Mouse (Mus musculus) layer of hippocampus, postnatal 36 days (tissue): ENCODE measurements around the gene Cnot6. TPM values are rescaled to one million over a fixed set of nuclear protein-coding genes. Genes with fewer than 3 reads are reported as not detected.

Source experiments
- DNase-seq, 2 experiments: peaks; one replicate each; pipeline ENCODE4 v3.0.0; 2022
- total RNA-seq, 2 experiments: library from RNA; stranded (reverse); gene quantifications; 2 replicates each; pipeline ENCODE4 v1.2.3; 2021

Cnot6 gene
- total RNA-seq, 2 experiments from 2014 or later: 49.4 to 55.8 TPM

GRCm38 (mm10) chr11:49654651-49655050 lies 57.9 kb downstream of the Cnot6 start:
- no peak for DNase-seq

DNA sequence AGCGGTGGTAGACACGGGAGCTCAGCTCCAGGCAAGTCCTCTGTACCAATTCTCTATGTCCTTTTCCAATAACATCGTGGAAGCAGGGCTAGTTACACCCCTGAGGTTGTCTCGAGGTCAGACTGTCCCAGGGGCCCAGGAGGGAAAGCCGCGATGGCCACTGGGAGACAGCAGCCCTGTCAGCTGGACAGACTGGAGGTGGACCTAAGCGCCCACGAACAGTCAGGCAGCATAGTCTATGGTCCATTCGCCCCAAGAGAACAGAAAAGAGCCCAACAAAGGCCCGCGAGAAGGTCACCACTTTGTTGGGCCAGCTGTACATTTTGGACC lies 59.5 kb downstream of the Cnot6 start:
- no peak for DNase-seq

DNA sequence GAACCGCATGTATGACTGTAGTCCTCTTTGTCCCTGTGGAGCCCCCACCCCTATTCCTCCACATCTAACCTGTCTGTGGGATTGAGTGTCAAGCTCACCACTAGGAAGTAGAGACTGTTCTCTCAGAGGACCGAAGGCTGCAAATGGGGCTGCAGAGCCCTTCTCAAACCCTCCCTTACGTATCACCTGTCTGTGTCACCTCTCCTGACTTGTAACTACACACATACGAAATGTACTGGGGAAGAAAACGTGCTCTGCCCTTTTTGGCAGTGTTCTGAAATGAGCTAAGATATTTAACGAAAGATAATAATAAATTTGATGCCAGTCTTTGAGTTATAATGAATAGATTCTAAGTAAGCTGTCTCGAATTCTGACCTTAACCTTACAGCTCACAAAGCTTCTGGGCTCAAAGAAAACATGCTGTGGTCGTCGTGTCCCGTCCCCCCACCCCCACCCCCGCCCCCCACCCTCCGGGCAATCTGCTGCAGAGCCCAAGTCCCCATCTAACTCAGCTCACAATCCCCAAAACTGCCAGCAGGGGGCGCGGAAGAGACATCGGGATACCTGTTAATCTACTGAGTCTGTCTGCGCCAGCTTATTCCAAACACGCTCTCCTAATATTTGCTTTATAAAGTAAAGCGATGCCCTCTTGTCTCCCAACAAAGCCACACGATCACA lies 60.0 kb downstream of the Cnot6 start:
- DNase-seq: peak; percentile 80 to 82

GRCm38 (mm10) chr11:49651762-49652322 lies 60.7 kb downstream of the Cnot6 start:
- DNase-seq: no peak

DNA sequence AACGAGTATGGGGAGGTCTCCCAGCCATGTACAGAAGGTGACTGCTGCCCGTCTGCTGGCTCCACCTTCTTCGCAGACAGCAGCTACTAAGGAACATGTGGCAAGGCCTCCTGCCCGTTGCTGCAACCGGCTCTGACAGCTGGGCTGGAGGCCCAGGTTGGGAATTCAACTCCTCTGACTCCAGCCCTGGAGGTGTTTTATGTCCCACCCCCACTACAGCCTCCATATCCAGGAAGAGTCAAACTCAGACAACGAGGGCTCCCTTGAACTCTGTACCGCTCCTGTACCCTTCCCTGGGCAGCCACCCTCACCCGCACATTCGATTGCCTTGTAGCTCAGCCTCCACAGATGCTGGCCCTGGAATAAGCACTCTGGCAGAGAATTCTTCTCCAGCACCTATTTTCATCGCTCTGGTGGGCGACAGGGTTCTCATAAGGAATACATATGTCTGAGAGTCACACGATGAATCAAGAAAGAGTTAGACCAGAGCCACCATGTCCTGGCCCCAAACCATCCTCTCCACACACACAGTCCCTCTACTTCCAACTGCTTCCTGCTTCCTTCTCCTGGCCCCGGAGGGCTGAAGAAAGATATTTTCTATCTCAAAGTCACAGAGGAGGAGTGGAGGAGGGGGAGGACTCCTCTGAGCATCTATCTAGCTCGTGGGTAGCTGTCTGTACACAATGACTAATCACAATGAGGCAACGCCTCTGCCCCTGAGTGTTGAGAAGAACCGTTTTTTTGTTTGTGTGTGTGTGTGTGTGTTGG lies 61.3 kb downstream of the Cnot6 start:
- DNase-seq: no peak

DNA sequence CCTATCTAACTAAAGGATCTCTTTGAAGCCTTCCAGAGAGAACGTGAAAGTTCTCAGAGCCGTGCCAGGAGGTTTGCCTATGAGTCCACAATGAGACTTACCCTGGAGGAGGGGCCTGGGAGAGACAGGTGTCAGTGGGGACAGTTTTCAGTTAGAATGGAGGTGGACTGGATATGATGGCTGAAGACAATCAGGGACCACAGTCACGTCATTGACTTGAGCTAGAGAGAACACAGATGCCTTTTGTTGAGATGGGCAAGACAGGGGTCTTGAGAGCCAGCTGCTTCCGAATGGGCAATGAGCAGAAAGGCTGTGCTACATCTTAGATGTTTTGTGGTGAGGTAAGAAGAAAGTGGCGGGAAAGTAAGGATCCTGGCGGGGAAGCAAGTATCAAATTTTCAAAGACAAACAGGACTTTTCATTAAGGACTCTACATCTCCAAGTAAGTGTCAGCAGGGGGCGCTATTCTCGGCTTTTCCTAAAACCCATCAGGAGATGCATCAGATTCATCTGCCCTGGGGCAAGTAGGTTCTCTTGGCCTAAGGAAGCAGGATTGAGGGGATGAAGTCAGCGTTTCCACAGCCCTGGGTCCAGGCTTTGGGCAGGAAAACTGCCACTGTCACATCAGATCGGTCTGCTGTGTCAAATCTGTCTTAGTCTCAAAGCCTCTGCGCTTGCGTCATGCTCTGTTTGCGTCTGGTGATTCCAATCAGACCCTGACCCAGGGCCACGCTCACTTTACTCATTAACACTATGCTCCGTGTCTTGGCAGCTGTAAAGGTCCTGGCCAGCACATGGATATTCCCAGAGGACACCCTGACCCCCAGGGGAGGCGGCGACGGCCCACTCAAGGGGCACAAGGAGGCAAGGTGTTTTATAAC lies 62.2 kb downstream of the Cnot6 start:
- no peak for DNase-seq

- DNase-seq: no peak
Observed at GRCm38 (mm10) chr11:49645677-49646076, 66.8 kb downstream of the Cnot6 start.

GRCm38 (mm10) chr11:49636449-49636848 lies 76.1 kb downstream of the Cnot6 start:
- DNase-seq: no peak

GRCm38 (mm10) chr11:49635671-49636070 lies 76.9 kb downstream of the Cnot6 start:
- no peak for DNase-seq

GRCm38 (mm10) chr11:49634101-49634500 lies 78.4 kb downstream of the Cnot6 start:
- no peak for DNase-seq

DNA sequence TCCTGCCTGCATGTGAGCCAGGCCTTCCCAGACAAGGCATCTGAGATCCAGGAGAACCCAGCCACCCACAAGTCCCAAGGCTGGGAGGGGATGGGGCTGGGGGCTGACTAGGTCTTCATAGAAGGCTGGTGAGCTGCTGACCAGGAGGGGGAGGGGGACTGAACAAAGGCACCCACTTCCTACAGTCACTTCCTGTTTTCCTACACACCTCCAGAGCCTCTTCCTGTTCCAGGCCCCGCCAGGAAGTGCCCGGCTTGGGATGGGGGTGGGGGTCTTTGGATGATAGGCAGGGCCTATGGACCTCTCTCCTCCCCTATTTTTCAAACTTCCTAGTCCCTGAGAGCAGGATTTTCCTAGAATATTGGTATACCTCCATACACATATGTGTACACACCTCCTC lies 80.3 kb downstream of the Cnot6 start:
- no peak for DNase-seq

GRCm38 (mm10) chr11:49631154-49631553 lies 81.4 kb downstream of the Cnot6 start:
- no peak for DNase-seq

DNA sequence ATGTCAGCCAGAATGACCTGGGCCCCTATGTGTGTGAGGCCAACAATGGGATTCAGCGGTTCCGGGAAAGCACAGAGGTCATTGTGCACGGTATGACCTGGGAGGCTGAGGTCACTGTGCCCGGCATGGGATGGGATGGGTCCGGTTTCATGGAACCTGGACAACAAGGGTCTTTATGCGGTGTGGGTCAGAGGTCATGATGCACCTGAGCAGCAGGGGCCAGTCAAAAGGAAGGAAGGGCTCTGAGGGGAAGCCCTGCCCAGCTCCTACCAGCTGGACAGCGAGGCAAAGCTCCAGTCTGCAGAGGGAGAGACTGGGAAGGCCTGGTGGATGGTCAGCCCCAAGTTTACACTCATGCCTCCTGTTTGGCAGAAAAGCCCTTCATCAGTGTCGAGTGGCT lies 85.8 kb downstream of the Cnot6 start:
- DNase-seq: no peak

DNA sequence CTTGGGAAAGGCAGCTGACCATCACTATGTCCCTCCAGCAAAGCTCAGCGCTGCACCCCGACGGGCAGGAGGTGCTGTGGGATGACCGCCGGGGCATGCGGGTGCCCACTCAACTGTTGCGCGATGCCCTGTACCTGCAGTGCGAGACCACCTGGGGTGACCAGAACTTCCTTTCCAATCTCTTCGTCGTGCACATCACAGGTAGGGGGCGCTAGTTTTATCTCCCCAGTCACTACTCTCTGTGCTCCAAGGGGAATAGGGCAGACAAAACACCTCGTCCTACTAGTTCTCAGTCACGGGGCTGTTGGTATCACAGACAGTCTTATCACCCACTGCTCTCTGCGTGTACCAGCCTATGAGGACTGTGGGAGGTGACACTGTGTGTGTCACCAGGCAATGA lies 86.7 kb downstream of the Cnot6 start:
- DNase-seq: no peak

GRCm38 (mm10) chr11:49624156-49624555 lies 88.4 kb downstream of the Cnot6 start:
- no peak for DNase-seq

- DNase-seq: no peak
Observed at GRCm38 (mm10) chr11:49621953-49622352, 90.6 kb downstream of the Cnot6 start.

Other genes starting within 250 kb of the Cnot6 start
- not detected for gene Olfr1386, start 247.7 kb downstream of the Cnot6 start, total RNA-seq
- not detected for gene Olfr1385, start 223.7 kb downstream of the Cnot6 start, total RNA-seq
- gene Olfr1384, start 206.0 kb downstream of the Cnot6 start, total RNA-seq: not detected
- not detected for gene Olfr1383, start 193.1 kb downstream of the Cnot6 start, total RNA-seq
- gene Olfr1382, start 184.5 kb downstream of the Cnot6 start, total RNA-seq: not detected
- not detected for gene Olfr1381, start 169.3 kb downstream of the Cnot6 start, total RNA-seq
- not detected for gene Olfr1380, start 155.8 kb downstream of the Cnot6 start, total RNA-seq
- 1 to 10 TPM; 1.8 to 2.4 TPM for gene Flt4, start 103.5 kb downstream of the Cnot6 start, total RNA-seq
- gene Scgb3a1, start 49.1 kb downstream of the Cnot6 start, total RNA-seq: not detected
- gene Gfpt2, start 81.5 kb upstream of the Cnot6 start, total RNA-seq: 1 to 10 TPM; 3.8 to 3.9 TPM
- 100 to 1,000 TPM; 146 to 152 TPM for gene Mapk9, start 134.0 kb upstream of the Cnot6 start, total RNA-seq
- gene Rasgef1c, start 189.1 kb upstream of the Cnot6 start, total RNA-seq: 1 to 10 TPM; 1.2 to 1.6 TPM